Mouse (Mus musculus) brain, embryonic 14.5 days (tissue): ENCODE measurements around the gene Ckmt2. TPM values are rescaled to one million over a fixed set of nuclear protein-coding genes. Genes with fewer than 3 reads are reported as not detected.
A peak's percentile ranks its signal among the peaks of the same experiment; 100 is the strongest.

Experiments used
- DNase-seq: peaks from one replicate; pipeline ENCODE4 v3.0.0-alpha.2; 2011; ENCODE audit warnings: low read depth
- CTCF ChIP-seq: fragments of 200-500 bp; IDR thresholded peaks from 2 replicates; pipeline ENCODE4 v1.5.1; 2012; ENCODE audit warnings: inconsistent platforms, mild to moderate bottlenecking, moderate library complexity, borderline replicate concordance; ENCODE audit not compliant: insufficient read depth, insufficient read length; ENCODE audit errors: extremely low read depth
- POLR2A ChIP-seq: fragments of 200-500 bp; IDR thresholded peaks from 2 replicates; pipeline ENCODE4 v1.6.1; 2012; ENCODE audit warnings: mild to moderate bottlenecking, inconsistent platforms, borderline replicate concordance; ENCODE audit not compliant: poor library complexity, insufficient read depth, insufficient read length, severe bottlenecking; ENCODE audit errors: extremely low read depth
- polyA plus RNA-seq: library from polyadenylated mRNA; depleted of rRNA; stranded (reverse); fragments of >200 nt; gene quantifications from 2 replicates; pipeline ENCODE4 v1.2.3, GENCODE M21; 2012; rRNA removed

Gene Ckmt2
- polyA plus RNA-seq, 1 experiment: 0.15 TPM

DNA sequence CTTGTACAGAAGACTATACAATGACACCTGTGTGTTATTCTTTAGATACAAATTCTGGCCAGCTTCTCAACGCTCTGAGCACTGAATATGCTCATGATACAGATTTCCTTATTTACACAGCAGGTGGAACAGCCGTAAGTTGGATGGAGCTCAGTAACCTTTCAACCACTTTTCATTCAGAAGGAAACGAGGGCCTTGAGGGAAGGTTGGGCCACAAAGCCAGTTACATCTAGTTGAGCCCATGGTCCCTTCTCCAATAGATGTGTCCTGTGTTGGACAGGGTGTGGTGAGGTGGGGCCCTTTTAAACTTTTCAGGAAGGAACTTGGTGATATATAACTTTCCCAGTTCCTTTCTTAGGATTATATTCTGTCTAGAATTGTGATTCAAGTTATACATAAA lies 22.3 kb downstream of the Ckmt2 start:
- no peak for DNase-seq
- TF ChIP-seq CTCF: no peak
- no peak for TF ChIP-seq POLR2A

- TF ChIP-seq CTCF (no peak), POLR2A (no peak)
- no peak for DNase-seq
Measured at GRCm38 (mm10) chr13:91827876-91828275, 48.8 kb downstream of the Ckmt2 start.

GRCm38 (mm10) chr13:91826066-91826465 lies 50.6 kb downstream of the Ckmt2 start:
- no peak for DNase-seq
- TF ChIP-seq CTCF: no peak
- TF ChIP-seq POLR2A: no peak

GRCm38 (mm10) chr13:91824845-91825550 lies 51.7 kb downstream of the Ckmt2 start:
- DNase-seq: peak; percentile 19
- TF ChIP-seq POLR2A (no peak), CTCF (no peak)

DNA sequence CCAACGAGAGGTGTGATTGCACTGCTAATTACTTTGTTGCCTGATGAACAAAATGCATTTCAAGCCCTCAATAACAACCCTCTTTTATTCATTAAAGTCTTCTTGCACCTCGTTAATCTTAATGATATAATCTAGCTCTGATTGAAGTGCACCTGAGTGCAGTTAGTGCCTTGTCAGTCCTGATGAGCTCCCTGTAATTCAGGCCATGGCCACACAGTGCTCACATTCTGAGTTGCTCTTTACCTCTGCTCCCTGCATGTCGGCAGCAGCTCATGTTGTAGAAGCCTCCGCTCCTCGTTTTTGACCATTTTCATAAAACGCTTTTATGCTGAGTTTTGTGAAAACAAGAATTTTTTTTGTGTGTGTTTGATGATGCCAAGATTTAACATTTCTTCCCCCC lies 53.0 kb downstream of the Ckmt2 start:
- peak; percentile 40 for DNase-seq
- TF ChIP-seq CTCF (no peak), POLR2A (no peak)

DNA sequence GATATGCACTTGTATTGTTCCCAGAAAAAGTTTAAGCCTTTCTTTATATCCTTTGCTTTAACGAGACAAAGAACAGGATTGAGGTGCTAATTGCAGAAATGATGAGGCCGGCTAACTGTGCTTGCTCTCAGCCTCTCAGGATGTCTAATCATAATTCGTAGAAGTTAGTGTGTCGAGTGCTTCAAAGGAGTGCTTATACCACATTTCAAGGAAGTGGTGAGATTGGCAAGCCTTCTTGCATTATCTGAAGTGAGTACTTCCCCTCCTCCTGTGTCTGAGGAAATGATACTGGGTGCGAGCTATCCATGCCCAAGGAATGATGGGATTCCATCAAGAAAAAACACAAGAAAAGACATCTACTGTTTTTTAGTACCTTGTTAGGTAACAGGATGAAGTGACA lies 62.0 kb downstream of the Ckmt2 start:
- no peak for TF ChIP-seq CTCF
- no peak for TF ChIP-seq POLR2A

DNA sequence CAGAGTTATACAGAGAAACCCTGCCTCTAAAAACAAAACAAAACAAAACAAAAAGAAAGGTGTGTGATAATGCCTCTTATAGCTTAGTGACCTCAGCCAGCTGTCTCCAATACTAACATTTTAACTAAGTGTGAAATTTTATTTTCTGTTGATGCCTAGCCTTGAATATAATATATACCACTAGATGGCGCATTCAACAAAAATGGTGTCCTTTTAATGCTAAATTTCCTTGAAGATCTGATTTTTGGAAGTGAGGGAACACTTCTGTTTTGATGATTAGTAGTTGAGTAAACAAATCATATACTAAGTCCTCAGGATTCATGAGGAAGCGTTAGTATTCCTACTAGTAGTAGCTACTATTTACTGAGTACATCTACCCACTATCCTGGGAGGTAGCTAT lies 67.2 kb downstream of the Ckmt2 start:
- TF ChIP-seq CTCF: peak; percentile 17; the same call in 1 of the 2 replicates
- TF ChIP-seq POLR2A: no peak

More for the DNA sequence above, 62.0 kb downstream of the Ckmt2 start:
- DNase-seq: no peak

DNA sequence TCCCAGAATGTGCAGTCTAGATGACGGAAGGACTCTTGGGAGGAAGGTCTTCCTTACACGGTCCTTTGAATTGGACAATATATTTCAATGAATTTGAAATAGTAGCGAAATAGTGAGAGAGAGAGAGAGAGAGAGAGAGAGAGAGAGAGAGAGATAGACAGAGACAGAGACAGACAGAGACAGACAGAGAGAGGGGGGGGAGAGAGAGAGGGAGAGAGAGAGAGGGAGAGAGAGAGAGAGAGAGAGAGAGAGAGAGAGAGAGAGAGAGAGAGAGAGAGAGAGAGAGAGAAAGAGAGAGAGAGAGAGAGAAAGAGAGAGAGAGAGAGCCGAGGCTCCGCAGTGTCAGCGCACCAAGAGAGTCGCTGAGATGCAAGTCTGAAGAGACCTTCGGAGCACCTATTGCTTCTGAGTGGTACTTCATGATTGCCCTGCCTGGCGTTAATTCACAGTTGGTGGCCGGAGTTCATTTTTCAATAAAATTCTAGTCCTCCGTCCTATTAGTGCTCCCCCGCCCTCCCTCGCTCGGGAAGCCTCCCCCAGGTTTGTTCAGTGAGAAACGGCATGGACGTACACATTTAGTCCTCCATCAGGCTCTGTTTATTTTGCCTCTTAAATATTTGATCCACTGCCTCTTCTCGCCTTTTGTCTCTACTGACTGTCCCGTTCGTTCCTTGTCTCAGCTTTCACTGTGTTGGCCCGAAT lies 68.7 kb downstream of the Ckmt2 start:
- peak; percentile 26 for DNase-seq
- TF ChIP-seq POLR2A (no peak), CTCF (no peak)

More for the DNA sequence above, 67.2 kb downstream of the Ckmt2 start:
- peak; percentile 40 for DNase-seq

GRCm38 (mm10) chr13:91807155-91807839 lies 69.4 kb downstream of the Ckmt2 start, which contains the start of gene Zcchc9:
Gene Zcchc9 (minus strand): TSS chr13:91807705.
- DNase-seq: peak; percentile 97
- TF ChIP-seq CTCF (peak; percentile 31; the same call in 1 of the 2 replicates), POLR2A (peak; percentile 74; the same call in 1 of the 2 replicates)

Other genes starting within 250 kb of the Ckmt2 start
- gene Acot12, start 135.4 kb downstream of the Ckmt2 start, polyA plus RNA-seq: 0.11 TPM in 2 replicates
- 22.9 and 25.4 TPM in 2 replicates for gene Zcchc9, start 69.2 kb downstream of the Ckmt2 start, polyA plus RNA-seq